Mouse (Mus musculus) embryonic facial prominence, embryonic 11.5 days (tissue): ENCODE data around the gene Sec24c. TPM values are rescaled to one million over a fixed set of nuclear protein-coding genes. Genes with fewer than 3 reads are reported as not detected.

Experiments used
- ATAC-seq: fragments of 200-750 bp; cut with Nextera tagmentation; replicated peaks from 2 replicates; pipeline ENCODE4 v1.8.0; 2017; ENCODE audit warnings: low read depth; ENCODE audit not compliant: insufficient number of reproducible peaks, low FRiP score, low TSS enrichment
- DNase-seq: peaks from one replicate; pipeline ENCODE4 v3.0.0-alpha.2; 2015; ENCODE audit warnings: low spot score
- H3K27ac ChIP-seq: fragments of 300-500 bp; sonication (generic); replicated peaks from 2 replicates; pipeline ENCODE4 v1.5.1; 2014; ENCODE audit warnings: mild to moderate bottlenecking, low read depth, low read length, control low read depth
- H3K27me3 ChIP-seq: fragments of 300-500 bp; sonication (generic); 2 replicates; pipeline ENCODE4 v1.6.1; 2014; ENCODE audit warnings: mild to moderate bottlenecking, low read length, moderate library complexity, mixed read lengths; ENCODE audit not compliant: control insufficient read depth, insufficient read depth
- H3K36me3 ChIP-seq: fragments of 300-500 bp; sonication (generic); replicated peaks from 2 replicates; pipeline ENCODE4 v1.6.1; 2014; ENCODE audit warnings: low read depth, mild to moderate bottlenecking, low read length, moderate library complexity, mixed read lengths; ENCODE audit not compliant: control insufficient read depth, insufficient read depth
- H3K4me1 ChIP-seq: fragments of 300-500 bp; sonication (generic); 2 replicates; pipeline ENCODE4 v1.6.1; 2014; ENCODE audit warnings: low read length, mixed read lengths; ENCODE audit not compliant: control insufficient read depth, insufficient read depth
- H3K4me2 ChIP-seq: fragments of 300-500 bp; sonication (generic); 2 replicates; pipeline ENCODE4 v1.6.1; 2014; ENCODE audit warnings: low read depth, mild to moderate bottlenecking, control low read depth, low read length, moderate library complexity
- H3K4me3 ChIP-seq: fragments of 300-500 bp; sonication (generic); 2 replicates; pipeline ENCODE4 v1.5.1; 2014; ENCODE audit warnings: low read depth, low read length, control low read depth
- H3K9ac ChIP-seq: fragments of 300-500 bp; sonication (generic); replicated peaks from 2 replicates; pipeline ENCODE4 v1.6.1; 2014; ENCODE audit warnings: mild to moderate bottlenecking, control low read depth, low read length
- H3K9me3 ChIP-seq: fragments of 300-500 bp; sonication (generic); replicated peaks from 2 replicates; pipeline ENCODE4 v1.6.1; 2016; ENCODE audit warnings: mild to moderate bottlenecking, low read length, inconsistent platforms, mixed read lengths; ENCODE audit not compliant: control insufficient read depth
- WGBS: fragments of 180-500 bp; shearing (Covaris S2); extraction: QIAGEN DNeasy Blood & Tissue Kit; methylation state at CpG from one replicate; pipeline ENCODE4 v1.1.7; 2014; 5-methylcytosine and 5-hydroxymethylcytosine counted together
- polyA plus RNA-seq: library from polyadenylated mRNA; unstranded; fragments of >200 nt; fragmentation: Nextera tagmentation; extraction: Ambion mirVana; gene quantifications from 2 replicates; pipeline ENCODE4 v1.2.1, GENCODE M21; 2014

The Sec24c gene
- polyA plus RNA-seq, 1 experiment from 2014 or later, result 73.7 TPM

- 2% methylated on average over 16 of the region's 16 CpGs for WGBS
- no peaks in the 10 kb centered on the region for H3K27me3 ChIP-seq
Measured at GRCm38 (mm10) chr14:20639918-20640619, 34.0 kb upstream of the Sec24c start.

GRCm38 (mm10) chr14:20640644-20641437 is 33.3 kb upstream of the Sec24c start, which contains the start of gene Usp54:
Usp54 (minus strand) TSS chr14:20641063.
- no peaks in the 10 kb centered on the region for H3K4me1 ChIP-seq
- no peaks in the 10 kb centered on the region for H3K9me3 ChIP-seq
- no peaks in the 10 kb centered on the region for H3K27me3 ChIP-seq
- DNase-seq (peak; percentile 99), ATAC-seq (peak; percentile 92)
- H3K9ac ChIP-seq, result peak within 1 kb of the TSS; percentile 96
- under 1% methylated on average over 73 of the region's 73 CpGs for WGBS
- H3K4me3 ChIP-seq, result peak within 1 kb of the TSS; percentile 77
- no peaks in the 10 kb centered on the region for H3K36me3 ChIP-seq
- H3K4me2 ChIP-seq, result peak within 1 kb of the TSS; percentile 71
- peak within 1 kb of the TSS; percentile 90 for H3K27ac ChIP-seq

More at GRCm38 (mm10) chr14:20639918-20640619, 34.0 kb upstream of the Sec24c start:
- Histone ChIP-seq H3K4me2 (peak overlapping the region; percentile 71), H3K27ac (no peak overlapping the region; the same call in 1 of the 2 replicates), H3K4me3 (peak overlapping the region; percentile 77), H3K4me1 (no peaks in the 10 kb centered on the region), H3K36me3 (no peaks in the 10 kb centered on the region), H3K9me3 (no peaks in the 10 kb centered on the region), H3K9ac (peak overlapping the region; percentile 96)
- DNase-seq (peak; percentile 48), ATAC-seq (peak; percentile 45; the same call in 1 of the 2 replicates)

- no peaks in the 10 kb centered on the region for H3K9me3 ChIP-seq
- no peaks in the 10 kb centered on the region for H3K4me1 ChIP-seq
- H3K27me3 ChIP-seq, result no peaks in the 10 kb centered on the region
- H3K9ac ChIP-seq, result peak overlapping the region; percentile 96
- peak overlapping the region; percentile 90 for H3K27ac ChIP-seq
- H3K4me3 ChIP-seq, result peak overlapping the region; percentile 77
- DNase-seq (no peak), ATAC-seq (no peak)
- 19% methylated on average over 10 of the region's 10 CpGs for WGBS
- H3K36me3 ChIP-seq, result no peaks in the 10 kb centered on the region
- peak overlapping the region; percentile 71 for H3K4me2 ChIP-seq
Measured at GRCm38 (mm10) chr14:20641438-20641875, 32.7 kb upstream of the Sec24c start.

- WGBS, result 28% methylated on average over 3 of the region's 3 CpGs
- no peak overlapping the region for H3K4me3 ChIP-seq
- H3K9ac ChIP-seq, result no peak overlapping the region
- H3K4me2 ChIP-seq, result no peak overlapping the region
- no peaks in the 10 kb centered on the region for H3K9me3 ChIP-seq
- H3K36me3 ChIP-seq, result no peaks in the 10 kb centered on the region
- no peaks in the 10 kb centered on the region for H3K4me1 ChIP-seq
- no peaks in the 10 kb centered on the region for H3K27me3 ChIP-seq
- DNase-seq (no peak), ATAC-seq (no peak)
- no peak overlapping the region for H3K27ac ChIP-seq
Measured at GRCm38 (mm10) chr14:20645547-20645946, 28.6 kb upstream of the Sec24c start.

GRCm38 (mm10) chr14:20646381-20646780 is 27.7 kb upstream of the Sec24c start:
- Histone ChIP-seq H3K4me2 (no peak overlapping the region), H3K36me3 (no peaks in the 10 kb centered on the region), H3K4me3 (no peak overlapping the region), H3K27me3 (no peaks in the 10 kb centered on the region), H3K27ac (no peak overlapping the region), H3K9ac (no peak overlapping the region), H3K4me1 (no peaks in the 10 kb centered on the region), H3K9me3 (no peaks in the 10 kb centered on the region)
- DNase-seq (no peak), ATAC-seq (no peak)

GRCm38 (mm10) chr14:20651000-20651399 is 23.1 kb upstream of the Sec24c start:
- no peaks in the 10 kb centered on the region for H3K9me3 ChIP-seq
- H3K27me3 ChIP-seq, result no peaks in the 10 kb centered on the region
- no peaks in the 10 kb centered on the region for H3K36me3 ChIP-seq
- 77% methylated on average over 2 of the region's 2 CpGs for WGBS
- no peaks in the 10 kb centered on the region for H3K4me1 ChIP-seq
- no peak overlapping the region for H3K27ac ChIP-seq
- no peak overlapping the region for H3K4me3 ChIP-seq
- DNase-seq (no peak), ATAC-seq (no peak)
- no peak overlapping the region for H3K4me2 ChIP-seq
- H3K9ac ChIP-seq, result no peak overlapping the region

- Histone ChIP-seq H3K4me3 (no peak overlapping the region), H3K9me3 (no peaks in the 10 kb centered on the region), H3K27me3 (no peaks in the 10 kb centered on the region), H3K9ac (no peak overlapping the region), H3K36me3 (no peaks in the 10 kb centered on the region), H3K27ac (no peak overlapping the region), H3K4me1 (no peaks in the 10 kb centered on the region), H3K4me2 (no peak overlapping the region)
- DNase-seq, result no peak
- no peak for ATAC-seq
- WGBS, result 72% methylated on average over 4 of the region's 4 CpGs
Measured at GRCm38 (mm10) chr14:20651722-20652256, 22.3 kb upstream of the Sec24c start.
